Mouse (Mus musculus): ENCODE results near the gene Fahd1.

The Fahd1 gene

DNA sequence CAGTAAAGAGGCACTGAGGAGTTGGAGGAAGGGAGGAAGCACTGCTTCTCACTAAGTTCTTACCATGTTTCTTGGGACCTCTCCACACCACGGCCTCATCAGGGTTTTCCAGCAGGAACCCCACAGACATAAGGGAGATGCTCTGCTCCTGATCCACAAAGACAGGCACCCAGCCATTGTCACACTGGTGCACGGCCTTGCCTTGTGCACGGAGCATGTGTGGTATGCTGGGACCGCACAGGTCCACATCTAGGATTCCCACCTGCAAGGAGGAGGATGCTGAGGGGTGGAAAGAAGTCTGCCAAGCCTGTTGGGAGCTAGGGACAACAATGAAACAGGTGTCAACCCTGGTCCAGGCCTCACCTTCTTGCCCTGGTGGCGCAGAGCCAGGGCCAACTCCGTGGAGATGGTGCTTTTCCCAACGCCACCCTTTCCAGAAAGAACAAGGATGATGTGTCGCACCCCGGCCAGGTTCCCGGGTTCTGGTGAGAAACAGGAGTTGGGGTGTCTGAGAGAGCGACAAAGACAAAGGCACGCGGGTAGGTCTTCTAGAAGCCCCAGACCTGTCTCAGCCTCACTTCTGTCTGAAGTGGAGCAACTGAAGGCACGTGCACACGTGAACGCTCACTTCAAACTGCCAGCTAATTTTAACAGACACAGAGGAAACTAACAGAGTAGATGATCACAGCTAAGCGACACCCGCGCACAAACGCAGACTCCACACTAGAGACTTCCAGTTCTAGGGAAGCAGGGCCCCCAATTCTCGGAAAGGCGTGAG lies 35.4 kb upstream of the Fahd1 start:
- no peak for DNase-seq (ENCODE audit: low spot score)

DNA sequence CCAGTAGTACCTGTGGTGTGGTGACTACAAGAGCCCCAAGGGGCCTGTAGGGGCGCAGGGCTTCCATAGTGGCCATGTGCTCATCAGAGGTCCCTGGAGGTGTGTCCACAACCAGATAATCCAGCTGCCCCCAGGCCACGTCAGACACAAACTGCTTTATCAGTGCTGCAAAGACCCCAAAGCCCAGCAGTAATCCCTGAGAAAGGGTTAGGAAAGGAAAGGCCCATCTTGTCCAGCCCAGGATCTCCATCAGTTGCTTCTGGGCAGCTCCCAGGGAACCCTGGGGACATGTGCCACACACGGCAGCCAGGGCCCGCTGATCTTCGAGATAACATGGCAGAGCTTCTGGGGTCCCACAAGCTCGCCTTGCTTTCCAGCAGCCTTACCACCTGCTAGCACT lies 34.2 kb upstream of the Fahd1 start:
- no peak for DNase-seq (ENCODE audit: low spot score)

DNA sequence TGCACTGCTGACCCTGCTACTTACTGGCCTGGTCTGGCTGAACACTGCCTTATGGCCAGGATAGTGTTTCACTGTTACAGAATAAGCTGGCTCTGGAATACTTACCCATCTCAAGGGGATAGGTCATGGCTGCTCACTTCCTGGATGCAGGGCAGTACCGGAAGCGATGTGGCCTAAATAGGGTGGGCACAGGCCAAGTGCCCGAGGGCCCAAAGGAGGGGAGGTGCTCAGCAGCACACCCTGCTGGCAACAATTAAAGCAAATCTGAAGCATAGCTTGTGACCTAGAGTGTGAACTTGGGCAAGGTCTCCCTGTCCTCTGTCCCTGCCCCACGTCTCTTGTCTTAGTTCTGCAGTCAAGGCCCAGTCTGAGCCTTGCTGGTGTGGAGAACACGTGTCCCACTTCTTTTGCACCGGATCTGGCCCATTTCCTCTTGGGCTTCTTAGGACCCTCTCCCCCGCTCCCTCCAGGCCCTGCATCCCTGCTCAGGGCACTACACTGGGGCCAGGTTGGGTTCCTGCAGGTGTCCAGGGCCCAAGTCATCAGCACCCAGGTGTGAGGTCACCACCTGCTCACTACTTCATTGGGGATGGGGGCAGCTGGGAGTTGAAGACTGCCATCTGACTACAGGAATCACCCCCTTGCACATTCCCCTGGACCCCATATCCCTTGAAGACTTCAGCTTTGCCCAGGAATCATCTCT lies 31.7 kb upstream of the Fahd1 start:
- no peak for DNase-seq (ENCODE audit: low spot score)

DNA sequence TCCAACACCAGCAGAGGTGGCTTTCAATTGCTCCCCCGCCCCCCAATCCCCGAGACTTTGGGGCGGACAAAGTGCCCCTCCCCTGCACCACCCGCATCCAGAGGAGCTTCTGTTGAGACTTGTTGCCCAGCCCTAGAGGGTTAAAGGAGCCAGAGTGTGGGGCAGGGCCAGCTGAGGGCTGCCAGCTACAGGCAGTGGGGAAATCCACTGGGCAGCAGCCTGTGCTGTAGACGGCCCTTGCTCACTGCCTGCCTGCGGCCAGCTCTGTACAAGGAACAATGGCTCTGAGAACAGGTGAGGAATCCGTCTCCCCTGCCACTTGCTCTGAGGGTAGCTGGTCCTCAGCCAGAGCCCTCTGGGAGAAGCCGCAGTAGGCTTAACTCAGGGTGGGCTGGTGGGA lies 28.4 kb upstream of the Fahd1 start:
- DNase-seq (ENCODE audit: low spot score), result no peak

DNA sequence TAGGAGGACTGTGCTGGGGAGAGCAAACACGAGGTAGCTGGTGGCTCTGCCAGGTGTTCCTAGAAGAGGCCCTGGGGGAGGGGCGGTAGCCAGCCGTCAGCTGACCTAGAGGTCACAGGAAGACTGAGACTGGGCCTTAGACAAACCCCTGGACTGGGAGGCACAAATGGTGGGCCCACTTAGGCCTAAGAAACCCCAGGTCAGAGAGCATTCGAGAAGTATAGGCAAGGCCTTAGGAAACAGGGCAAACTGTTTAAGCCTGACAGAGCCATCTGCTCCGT lies 27.9 kb upstream of the Fahd1 start:
- no peak for DNase-seq (ENCODE audit: low spot score)

DNA sequence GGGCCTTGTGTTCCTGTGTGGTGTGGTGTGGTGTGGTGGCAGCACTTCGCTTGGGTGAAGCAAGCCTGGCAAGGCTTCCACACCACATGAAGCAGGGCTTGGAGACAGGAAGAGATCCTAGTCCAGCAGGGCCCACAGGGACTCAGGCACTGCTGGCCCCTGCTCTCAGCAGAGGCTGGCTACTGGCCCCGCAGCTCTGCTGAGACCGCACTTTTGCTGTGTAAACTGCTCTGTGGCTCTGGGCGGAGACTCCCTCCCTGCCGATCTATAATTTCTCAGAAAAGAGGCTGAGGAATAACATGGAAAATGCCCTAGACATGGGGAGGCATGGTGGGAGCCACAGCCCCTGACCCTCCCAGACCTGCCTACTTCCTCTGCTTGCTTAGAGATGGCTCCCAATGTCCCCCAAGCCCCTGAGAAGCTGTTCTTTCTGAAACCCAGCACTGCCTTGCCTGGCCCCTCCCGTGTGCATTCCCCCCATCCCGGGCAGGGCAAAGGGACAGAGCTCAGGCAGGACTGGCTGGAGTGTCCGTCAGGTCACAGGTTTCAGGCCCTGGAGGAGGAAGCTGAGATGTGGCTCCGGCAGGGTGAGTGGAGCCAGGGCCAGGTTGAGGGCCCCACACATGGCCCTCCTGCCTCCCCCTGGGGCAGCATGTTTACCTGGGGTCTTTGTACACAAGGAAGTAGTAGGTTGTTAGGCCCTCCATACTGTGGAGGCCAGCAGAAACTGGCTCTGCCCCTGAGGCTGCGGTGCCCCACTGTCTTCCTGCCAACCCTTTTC lies 27.4 kb upstream of the Fahd1 start:
- DNase-seq (ENCODE audit: low spot score), result no peak

DNA sequence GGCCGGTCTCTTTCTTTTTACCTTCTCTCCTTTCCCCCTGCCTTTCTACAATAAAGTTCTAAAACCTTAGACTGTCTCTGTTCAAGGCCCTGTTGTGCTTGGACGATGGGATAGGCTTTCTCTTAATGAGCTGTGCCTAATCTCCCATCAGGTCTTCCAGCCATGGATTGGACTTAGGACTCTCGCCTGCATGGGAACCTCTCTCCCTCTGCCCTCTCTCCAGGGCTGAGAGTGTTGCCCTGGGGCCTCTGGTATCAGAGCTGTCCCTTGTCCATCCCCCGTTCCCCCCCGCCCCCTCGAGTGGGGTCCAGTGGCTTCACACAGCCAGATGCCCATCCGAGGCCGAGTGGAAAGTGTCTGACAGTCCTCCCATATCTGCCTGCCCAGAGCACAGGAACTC lies 24.8 kb upstream of the Fahd1 start:
- DNase-seq (ENCODE audit: low spot score), result no peak

DNA sequence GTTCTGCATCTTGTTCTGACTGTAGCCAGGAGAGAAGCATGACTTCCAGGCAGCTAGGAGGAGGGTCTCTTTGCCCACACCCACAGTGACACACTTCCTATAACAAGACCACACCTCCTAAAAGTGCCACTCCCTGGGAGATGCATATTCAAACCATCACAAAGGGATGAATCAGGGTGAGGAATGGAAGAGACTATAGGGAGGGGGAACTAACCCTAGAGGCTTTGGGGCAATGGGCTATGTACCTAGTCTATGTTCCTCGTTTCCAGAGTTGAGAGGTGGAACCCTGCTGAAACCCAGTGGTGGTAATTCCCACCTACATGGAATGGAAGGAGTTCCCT lies 24.2 kb upstream of the Fahd1 start:
- no peak for DNase-seq (ENCODE audit: low spot score)

DNA sequence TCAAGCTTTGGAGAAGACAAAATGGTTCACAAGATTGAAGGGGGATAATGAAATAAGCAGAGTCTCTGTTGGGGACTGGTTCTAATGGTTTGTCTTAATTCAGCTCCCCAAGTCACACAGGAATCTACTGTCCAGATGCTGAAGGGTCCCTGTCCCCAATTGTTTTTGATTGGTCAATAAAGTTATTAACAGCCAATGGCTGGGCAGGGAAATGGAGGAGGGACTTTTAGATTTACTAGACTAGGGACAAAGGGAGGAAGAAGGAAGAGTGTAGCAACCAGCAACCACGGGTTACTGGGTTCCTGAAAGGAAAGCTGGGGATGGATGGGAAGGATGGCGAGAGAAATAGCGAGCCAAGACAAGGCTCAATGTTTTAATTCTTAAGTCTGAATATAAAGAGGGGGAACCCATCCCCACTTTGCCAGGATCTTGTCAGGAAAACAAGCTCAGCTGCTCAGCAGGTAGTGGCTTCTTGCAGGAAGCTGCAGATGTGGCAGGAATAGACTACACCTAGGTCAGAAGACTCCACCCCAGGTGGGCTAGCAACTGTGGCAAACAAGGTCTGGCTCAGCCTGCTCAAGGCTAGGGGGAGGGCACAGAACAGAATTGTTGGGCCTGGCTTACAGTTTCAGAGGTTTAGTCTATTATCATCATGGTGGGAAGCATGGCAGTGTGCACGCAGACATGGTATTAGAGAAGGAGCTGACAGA lies 23.7 kb upstream of the Fahd1 start:
- DNase-seq (ENCODE audit: low spot score), result no peak

DNA sequence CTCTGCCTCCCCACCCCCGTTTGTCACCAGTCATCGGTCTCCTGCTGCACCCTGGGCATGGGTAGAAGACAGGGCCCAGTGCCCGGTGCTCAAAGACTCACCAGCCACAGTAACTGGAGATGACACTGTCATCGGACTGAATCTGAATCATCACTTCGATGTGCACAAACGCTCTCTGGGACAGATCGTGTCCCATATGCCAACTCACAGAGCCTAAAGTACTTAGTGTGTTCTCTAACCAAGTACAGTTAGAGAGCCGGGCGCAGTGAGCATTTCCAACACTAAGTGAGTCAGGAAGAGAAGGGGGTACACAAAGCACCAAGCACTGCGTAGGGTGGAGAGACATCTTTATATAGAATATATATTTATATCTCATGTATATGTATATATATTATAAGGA lies 17.8 kb upstream of the Fahd1 start:
- no peak for DNase-seq (ENCODE audit: low spot score)

DNA sequence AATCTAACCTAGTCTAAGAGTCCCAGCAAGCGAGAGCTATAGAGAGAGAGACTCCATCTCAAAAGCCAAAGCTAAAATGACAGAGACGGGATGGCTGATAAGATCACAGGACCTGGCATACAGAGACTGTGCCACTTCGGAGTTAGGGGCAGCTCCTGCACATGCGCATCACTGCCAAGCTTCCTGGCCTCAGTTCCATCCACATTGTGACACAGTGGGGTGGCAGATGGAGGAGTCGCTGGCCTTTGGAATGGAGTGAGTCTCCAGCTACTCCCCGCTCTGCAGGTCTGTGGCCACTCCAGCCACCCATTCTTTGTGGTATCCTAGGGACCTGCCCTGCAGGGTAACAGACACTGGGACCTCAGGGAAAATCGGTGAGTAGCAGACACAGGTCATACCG lies 15.6 kb upstream of the Fahd1 start, which contains the start of gene Igfals:
Igfals (plus strand) TSS at position 222 of the 400 bp plus-strand sequence.
- no peak for DNase-seq (ENCODE audit: low spot score)

DNA sequence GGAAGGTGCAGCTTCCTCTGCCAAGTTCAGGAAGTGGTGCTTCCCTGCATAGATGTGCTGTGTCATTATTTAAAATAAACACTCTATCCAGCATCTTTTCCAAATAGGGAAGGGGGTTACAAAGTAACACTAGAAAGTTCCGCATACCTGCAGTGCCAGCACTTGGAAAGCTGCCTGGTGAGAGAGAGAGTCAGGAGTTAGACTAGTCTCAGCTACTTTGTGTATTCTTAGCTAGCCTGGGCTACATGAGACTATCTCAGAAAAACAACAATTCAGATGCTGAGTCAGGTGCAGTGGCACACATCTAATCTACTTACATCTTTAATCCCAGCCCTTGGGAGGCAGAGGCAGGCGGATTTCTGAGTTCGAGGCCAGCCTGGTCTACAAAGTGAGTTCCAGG lies 11.6 kb upstream of the Fahd1 start:
- no peak for DNase-seq (ENCODE audit: low spot score)

DNA sequence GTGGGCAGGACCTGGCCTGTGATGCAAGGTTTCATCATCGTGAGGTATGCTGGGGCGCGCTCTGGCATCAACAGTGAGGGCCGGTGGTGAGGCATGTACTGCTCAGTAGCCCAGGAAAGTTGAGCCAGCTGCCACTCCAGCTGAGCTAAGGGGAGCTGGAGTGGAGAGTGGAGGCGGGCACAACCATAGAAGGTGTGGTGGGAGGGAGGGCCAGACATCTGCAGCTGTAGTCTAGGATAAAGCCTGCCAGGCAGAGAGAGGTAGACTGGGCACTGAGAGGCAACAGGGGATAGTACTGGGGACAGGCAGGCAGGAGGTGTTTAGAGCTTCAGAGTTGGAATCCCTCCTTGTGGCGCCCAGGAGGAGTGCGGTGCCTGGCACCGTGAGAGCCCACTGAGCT lies 9.9 kb upstream of the Fahd1 start:
- no peak for DNase-seq (ENCODE audit: low spot score)

DNA sequence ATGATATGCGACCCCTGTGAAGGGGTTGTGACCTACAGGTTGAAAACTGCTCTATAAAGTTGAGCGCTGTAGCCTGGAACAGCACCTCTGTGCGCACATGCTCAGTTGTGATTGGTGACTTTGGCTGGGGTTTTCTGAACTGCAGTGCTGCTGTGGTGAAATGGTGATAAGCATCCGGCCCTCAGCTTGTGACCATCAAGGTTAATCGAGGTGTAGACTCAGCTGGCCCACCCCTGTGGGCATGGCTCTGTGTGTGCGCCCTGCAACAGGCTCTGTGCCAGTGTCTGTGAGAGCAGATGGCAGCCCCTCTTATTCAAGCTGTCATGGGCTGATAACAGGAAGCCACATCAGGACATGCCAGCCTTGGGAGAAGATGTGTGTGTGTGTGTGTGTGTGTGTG lies 8.8 kb upstream of the Fahd1 start:
- DNase-seq (ENCODE audit: low spot score), result no peak

DNA sequence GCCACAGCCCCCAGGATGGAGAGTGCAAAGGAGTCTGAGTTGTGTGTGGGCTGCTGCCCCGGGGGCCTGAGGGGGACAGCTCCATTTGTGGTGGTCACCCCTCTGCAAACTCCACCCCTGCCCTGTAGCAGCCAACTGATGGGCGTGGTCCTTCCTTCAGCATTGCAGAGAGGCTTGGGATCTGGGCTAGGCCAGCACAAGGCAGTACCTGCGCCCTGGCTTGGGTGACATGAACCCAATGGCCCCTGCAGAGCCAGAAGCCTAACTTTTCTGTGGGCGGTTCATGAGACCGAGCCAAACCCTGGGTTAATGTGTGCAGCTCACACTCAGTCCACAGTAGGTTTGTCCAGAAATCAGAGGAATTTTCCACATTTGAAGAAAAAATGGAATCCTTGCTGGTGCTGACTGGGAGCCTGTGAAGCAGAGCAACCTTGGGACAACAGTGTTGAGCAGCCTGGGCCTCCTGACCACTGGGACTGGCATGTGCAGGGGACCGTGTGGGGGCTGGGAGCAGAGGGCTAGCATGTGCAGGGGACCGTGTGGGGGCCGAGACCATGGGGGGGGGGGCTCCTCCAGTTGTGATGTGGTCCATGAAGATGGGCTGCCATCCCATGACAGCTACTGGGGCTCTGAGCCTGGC lies 7.8 kb upstream of the Fahd1 start:
- DNase-seq (ENCODE audit: low spot score), result no peak

DNA sequence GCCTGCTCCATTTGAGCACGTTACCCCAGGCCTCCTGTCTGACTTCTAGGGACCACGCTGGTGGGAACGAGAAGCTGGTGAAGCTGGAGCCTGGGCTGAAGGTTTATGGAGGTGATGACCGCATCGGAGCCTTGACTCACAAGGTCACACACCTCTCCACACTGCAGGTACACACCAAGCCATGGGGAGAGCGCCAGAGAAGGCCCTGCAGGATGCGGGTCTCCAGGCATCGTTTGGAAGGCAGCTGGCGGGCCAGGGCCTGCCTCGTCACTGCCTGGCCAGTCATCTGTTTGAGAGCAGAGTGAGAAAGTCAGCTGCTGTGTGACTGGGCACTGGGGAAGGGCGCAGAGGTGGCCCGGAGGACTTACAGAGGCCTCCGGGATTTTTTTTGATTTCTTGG lies 6.4 kb upstream of the Fahd1 start:
- no peak for DNase-seq (ENCODE audit: low spot score)

DNA sequence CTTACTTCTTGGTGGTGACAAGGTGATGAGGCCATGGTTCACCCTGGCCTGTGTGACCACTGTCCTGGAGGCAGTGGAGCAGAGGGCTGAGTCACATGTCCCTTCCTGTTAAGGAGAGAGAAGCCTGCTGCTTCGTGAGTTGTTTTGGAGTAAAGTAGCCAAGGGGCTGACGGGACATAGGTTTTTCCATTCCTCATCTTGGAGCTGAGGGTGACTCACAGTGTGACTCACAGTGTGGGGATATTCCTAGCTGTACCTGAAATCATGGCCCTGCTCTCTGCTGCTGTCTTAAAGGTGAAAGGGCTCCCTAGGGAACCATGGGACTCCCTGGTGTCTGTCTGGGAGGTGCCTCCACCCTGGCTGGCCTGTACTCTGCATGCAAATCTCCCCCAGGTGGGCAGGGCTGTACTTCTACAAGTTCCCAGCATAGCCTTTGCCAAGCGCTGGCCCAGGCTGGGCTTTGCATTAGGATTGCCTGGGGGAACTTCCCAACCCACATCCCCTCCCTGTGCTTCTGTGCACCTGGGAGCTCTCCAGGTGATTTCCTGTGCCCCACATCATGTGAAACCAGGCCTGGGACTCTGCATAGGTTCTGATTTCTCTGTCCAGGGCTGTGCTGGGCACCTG lies 5.8 kb upstream of the Fahd1 start:
- no peak for DNase-seq (ENCODE audit: low spot score)

DNA sequence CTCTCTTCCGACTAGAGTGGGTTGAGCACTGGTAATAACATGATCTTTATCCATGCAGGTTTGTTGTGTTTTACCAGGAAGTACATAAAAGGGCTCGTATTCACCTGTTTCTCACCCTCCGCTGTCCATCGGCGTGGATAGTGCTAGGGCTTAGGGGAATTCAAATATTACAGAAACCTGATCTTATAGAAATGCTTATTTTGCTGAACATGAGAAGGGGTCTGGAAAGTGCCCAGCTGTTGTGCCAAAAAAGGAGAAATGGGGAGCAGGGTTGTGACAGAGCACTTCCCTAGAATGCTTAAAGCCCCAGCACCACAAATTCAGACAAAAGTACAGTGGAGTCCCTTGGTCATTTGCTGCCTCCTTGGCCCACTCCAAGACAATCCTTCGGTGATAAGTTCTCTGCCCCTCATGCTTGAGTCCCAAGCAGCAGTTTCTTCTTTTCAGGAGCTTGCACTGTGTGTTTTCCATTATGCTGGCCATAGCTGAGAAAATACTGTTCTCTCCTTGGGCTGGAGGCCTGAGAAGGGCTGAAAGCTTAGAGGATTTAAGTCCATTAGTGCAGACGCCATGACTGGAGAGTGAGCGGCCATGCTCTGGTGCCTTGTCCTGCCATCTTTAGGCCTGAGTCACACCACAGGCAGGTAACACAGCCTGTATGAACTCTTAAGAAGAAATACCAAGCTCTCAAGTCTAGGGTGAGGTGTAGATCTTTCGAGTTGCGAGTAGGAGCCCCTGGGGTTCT lies 1.4 kb upstream of the Fahd1 start:
- DNase-seq (ENCODE audit: low spot score), result no peak

DNA sequence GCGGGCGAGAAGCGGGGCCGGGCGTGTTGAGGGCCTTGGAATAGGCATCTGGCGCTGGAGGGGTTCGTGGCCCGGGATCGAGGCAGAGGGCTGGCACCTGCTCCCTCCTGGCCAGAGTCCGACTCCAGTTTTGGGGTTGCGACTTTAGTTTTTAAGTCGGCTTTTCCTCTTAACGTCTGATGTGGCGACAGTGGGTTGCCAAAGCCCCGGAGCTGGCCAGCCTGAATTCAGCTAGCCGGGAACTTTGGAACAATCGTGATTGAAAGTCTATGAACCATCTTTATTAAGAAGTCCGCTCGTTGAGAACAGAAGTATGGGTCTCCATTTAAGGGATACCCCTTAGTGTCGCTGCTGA lies 586 bp upstream of the Fahd1 start:
- DNase-seq (ENCODE audit: low spot score), result no peak

DNA sequence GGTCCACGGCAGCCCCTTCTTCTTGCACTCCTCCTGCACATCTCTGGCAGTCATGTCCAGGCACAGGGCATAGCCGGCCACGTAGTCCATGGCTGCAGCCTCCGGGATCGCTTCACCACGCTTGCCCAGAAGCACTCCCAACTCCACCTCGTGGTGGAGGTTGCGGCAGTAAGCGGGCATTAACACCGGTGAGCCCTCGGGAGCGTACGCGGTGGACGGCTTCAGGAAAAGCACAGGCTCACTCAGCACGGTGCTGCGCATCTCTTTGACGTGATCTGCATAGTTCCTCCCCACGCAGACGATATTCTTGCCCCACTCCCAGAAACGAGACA lies 465 bp downstream of the Fahd1 start:
- no peak for DNase-seq (ENCODE audit: low spot score)

DNA sequence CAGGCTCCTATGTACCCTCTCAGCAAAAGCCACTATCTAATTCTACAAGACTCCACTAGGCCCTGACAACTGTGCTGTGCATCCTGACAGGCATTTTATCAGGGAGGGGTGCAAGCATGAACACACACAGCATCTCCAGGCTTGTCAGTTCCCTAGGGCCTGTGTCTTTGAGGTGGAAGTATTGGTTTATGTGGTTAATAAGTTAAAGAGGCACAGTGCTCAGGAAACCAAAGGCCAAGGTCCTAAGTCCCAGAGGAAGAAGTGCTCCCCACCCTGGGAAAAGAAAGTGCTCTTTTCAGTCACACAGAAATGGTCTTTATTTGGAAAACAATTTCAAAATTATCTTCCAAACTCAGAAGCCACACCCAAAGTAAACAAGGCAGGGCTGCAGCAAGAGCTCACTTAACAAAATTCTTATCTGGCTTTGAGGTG lies 1.5 kb downstream of the Fahd1 start:
- DNase-seq (ENCODE audit: low spot score), result no peak

Data from layer of hippocampus, adult 9-10 months (tissue).